Mouse (Mus musculus) hindlimb bud, embryonic 11.5 days (tissue): ENCODE measurements around the gene Adgrg6.

Source experiments
- DNase-seq: peaks from one replicate; pipeline ENCODE4 v3.0.0-alpha.2; 2012; ENCODE audit warnings: low read depth, low spot score; ENCODE audit errors: extremely low spot score

Gene Adgrg6

DNA sequence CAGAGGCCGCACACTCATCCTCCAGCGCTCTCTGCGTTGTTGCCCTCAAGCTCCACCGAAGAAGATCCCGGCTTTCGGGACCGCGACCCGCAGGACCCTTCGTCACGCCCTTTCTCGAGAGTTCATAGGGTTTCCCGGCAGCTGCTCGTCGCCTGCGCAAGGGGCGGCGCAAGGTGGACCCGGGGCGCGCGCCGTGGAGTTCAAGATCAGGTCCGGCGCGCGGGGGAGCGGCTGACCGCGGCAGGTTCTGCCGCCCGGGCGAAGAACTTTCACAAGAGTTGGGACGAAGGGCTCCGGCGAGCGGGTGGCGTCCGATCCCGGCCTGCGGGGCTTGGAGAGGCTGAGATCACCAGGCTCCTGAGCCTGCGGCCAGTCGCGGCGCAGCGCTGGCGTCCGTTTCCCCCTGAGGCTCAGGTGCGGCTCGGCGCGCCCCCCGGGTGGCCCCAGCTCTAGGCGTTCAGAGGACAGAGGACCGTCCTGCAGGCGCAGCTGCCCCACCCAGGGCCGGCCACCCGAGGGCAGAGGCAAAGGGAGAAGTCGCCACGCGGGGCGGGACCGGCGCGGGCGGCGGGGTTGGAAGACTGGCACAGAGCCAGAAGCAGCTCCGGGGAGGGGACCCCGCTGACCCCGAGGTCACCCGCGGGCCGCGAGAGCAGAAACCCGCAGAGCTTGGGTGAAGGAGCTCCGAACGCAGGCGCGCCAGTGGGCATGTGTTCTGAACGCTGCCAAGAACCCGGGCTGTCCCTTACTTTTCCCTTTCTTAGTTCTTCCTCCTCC is at the start of gene Adgrg6:
Gene Adgrg6, minus strand, starts transcription at position 719 of the 777 bp plus-strand sequence.
- no peak for DNase-seq

DNA sequence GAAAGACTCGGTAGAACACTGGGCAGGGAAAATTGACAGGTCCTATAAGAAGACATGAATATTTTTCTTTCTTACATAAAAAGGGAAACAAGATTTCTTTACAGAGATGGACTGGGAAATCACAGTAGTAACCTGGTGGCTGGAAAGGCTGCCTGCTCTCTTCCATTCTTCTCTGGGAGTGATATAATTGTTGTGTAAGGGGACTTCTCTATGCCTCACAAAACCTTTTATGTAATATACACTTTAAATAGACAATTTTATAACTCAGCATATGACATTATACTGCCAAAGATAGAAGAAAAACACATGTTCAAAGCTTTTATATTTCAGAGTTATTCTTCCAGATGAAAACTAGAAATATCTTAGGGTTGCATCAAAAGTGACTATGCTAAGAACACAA is 46.8 kb upstream of the Adgrg6 start:
- no peak for DNase-seq

DNA sequence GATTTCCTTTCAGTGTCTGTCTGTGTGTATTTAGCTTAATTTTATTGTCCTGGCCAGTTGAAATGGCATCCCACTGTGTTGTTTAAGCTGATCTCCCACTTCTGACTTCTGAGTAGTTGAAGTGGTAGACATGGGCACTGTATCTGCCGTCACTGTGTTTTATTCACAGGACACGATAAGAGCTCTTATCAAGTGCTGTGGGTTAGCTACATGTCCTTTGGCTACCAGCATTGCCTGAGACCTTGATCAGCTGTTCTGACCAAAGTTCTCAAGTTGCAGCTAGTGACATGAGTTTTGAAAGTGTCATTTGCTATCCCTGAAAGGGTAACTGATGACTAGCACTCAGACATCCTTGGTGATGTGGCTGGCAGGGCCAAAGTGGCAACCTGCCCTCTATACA is 45.4 kb upstream of the Adgrg6 start:
- no peak for DNase-seq

DNA sequence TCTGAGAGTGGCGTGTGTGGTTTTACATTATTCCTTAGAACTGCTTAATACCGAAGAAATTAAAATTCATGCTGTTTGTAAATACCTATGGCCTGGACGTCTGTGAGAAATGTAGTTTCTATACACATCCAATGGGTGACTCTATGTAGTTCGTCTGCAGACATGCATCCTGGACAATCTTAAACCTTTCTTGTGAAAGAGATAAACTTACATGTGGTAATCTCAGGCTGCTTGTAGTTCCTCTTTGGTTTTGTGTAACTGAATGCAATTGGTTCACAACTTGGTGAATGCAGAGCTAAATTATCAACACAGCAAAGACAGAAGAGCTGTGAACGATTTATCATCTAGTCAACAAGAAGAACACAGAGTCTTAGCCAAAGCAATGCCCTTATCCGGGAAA is 44.2 kb upstream of the Adgrg6 start:
- no peak for DNase-seq

- DNase-seq: no peak
Measured at GRCm38 (mm10) chr10:14583496-14583895, 38.0 kb upstream of the Adgrg6 start.

DNA sequence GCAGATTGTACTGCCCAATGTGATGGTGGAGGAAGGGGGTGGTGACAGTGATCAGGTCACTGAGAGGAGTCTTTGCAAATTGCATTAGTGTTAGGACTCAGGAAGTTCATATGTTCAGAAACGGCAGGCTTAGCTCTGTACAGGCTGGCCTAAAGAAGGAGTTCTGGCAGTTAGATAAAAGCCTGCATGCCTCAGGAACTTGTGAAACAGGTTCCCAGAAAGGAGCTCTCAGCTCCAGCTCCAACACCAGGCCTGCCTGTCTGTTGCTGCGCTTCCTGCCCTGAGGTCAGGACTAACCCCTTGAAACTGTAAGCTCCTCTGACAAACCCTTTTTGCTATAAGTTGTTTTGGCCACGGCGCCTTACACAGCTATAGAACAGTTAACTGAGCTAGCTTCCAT is 28.8 kb upstream of the Adgrg6 start:
- DNase-seq: no peak

- DNase-seq: no peak
Measured at GRCm38 (mm10) chr10:14571143-14571542, 25.7 kb upstream of the Adgrg6 start.

DNA sequence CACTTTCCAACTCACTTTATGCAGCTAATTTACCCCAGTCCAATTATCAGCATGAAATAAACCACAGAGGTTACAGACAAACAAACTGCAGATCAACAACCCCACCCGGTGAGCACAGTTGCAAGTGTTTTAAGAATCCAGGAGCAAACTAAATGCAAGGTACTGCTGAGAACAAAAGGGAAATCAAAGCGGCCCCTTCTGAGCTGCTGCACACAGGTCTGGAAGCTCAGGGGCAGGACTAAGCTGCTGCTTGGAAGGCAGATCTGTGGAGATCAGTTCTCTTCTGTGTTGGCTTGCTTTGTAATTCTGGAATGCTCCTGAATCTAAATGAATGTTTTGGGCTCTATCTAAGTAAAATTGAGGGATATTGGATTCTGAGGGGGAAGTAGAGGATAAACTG is 25.2 kb upstream of the Adgrg6 start:
- DNase-seq: no peak

DNA sequence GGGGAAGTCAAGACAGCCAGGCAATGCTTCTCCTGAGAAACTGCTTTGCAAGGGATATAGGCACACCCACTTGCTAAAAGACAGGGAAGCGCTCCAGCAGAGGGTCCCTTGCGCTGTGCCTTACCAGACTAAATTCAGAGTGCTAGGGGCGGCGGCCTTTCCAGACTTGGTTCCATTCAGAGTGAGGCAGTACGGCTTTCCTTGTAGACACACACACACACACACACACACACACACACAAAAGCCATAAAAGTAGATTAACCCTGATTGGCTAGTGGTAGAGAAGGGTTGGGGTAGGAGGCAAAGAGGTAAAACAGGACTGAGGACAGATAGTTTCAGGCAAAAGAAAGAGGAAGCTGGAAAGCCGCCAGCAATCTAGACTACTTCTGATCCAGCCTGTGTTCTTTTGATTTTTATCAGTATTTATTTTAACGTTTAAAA is 672 bp upstream of the Adgrg6 start:
- DNase-seq: no peak

DNA sequence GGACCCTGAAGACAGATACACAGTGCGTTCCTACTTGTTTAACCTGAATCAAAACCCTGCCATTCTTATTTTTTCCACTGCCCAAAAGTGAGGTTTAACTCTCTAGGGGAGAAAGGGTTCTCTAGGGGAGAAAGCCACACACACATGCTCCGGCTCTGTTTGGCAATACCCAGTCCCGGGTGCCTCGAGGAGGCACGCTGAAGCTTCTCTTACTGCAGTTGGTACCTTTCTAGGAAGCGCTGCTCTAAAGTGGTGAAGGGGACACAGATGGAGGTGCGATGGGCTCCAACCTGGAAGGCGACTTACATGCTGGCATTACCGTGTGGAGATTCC is 885 bp downstream of the Adgrg6 start:
- DNase-seq: no peak

- DNase-seq: no peak
Measured at GRCm38 (mm10) chr10:14543511-14544067, 1.9 kb downstream of the Adgrg6 start.

DNA sequence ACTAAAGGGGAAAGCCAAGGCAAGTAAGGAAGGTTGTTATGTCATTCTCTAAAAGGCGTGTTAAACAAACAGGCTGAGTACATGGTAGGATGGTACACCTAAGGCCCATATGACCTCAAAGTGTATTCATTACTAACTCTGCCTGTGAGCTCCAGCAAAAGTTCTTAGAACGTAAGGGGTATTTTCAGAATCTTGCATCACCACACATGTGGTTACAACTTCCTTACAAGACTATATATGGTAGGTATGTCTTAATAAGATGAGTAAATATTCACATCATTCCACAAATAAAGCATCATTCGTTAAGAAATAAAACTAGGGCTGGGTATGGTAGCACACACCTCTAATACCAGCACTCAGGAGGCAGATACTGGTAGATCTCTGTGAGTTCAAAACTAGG is 8.4 kb downstream of the Adgrg6 start:
- DNase-seq: no peak

GRCm38 (mm10) chr10:14531090-14531489 is 14.4 kb downstream of the Adgrg6 start:
- no peak for DNase-seq

DNA sequence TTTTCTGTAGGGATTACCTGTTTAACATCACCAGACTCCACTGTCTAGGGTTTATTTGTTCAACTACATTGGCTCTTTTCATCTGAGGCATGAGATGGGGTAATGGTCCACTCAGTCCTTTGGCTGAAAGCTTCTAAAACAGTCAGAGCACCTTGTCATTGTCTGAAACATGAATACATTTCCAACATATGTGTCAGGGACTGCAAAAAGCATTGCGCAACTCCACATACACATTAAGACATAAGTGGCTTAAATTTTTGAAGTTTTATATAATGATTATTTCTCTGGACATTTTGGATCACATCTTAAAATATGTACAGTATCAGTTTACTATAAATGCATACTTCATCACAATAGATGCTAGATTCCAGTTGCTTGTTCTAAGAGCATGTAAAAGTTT is 14.8 kb downstream of the Adgrg6 start:
- no peak for DNase-seq

- no peak for DNase-seq
Measured at GRCm38 (mm10) chr10:14527765-14528164, 17.7 kb downstream of the Adgrg6 start.

DNA sequence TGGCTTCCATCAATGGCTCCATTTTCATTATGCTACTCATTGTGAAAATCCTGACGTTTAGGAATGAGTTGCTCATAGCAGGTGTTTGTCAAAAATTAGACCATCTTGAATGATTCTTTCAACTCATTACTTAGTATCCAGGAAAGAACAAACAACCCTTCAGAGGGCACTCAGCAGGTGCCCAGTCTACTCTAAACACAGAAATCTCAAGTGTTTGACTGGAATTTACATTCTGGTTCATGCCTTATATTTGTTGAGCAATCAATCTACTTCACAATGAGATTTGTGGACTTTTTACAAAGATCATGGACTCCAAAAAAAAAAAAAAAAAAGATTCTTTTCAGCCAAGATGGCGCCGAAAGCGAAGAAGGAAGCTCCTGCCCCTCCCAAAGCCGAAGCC is 22.7 kb downstream of the Adgrg6 start:
- DNase-seq: no peak

DNA sequence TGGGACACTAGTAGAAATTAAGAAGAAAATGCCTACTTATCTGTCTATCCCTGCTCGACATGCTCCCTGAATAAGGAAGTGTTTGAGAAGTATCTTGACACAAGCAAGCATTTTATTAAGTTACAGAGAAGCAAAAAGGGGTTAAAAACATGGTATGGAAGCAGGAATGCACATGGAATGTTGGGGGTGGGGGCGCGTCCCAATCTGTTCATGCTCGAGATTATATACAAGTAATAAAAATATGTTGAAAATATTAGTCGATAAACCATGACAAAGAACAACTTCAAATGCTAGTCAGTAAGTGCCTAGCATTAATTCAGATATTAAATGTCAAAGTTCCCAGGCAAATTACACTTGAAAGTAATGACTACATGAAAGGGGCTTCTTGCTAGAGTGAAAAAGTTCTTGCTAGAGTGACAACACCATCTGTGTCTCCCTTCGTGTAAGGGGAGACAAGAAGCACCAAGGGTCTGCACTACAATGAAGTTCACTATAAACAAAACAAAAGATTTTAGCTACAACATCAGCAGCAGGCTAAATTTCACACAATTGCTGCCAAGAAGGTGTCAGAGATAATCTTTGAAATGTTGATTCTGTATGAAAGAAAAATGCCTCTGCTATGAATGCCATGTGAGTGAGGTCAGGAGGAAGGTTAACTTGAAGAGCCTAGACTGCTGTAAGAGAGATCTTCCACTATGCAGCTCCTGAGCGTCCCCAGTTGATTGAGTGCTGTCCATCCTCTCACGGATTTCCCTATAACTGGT is 24.4 kb downstream of the Adgrg6 start:
- no peak for DNase-seq

GRCm38 (mm10) chr10:14517909-14518308 is 27.6 kb downstream of the Adgrg6 start:
- no peak for DNase-seq

GRCm38 (mm10) chr10:14511904-14512663 is 33.4 kb downstream of the Adgrg6 start:
- DNase-seq: no peak

DNA sequence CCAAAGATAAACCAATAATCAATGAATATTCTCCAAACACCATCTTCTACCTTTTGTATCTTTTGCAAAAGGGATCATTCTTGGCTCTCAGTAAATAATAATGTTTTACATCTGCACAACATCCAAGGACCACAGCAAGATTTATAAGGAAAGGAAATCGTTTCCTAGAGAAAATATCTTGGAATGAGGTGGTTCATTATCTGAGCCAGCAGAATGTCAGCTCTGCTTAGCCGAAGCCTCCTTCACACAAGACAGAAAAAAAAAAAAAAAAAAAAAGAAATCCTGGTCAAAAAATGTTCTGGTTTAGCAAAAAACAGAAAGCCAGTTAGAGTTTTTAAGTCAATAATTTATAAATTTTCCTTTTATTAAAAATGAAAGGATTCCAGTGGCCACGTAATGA is 34.3 kb downstream of the Adgrg6 start:
- DNase-seq: no peak

GRCm38 (mm10) chr10:14495658-14496057 is 49.8 kb downstream of the Adgrg6 start:
- no peak for DNase-seq
